Mouse (Mus musculus) stomach, postnatal 0 days (tissue): ENCODE results near the gene Foxg1.

ENCODE experiments used
- CTCF ChIP-seq: IDR thresholded peaks from 2 replicates; pipeline ENCODE4 v1.5.1; 2016; ENCODE audit warnings: antibody characterized with exemption, low read depth, mild to moderate bottlenecking, moderate library complexity
- EP300 ChIP-seq: optimal IDR thresholded peaks from 2 replicates; pipeline ENCODE3; 2016; ENCODE audit warnings: antibody characterized with exemption

DNA sequence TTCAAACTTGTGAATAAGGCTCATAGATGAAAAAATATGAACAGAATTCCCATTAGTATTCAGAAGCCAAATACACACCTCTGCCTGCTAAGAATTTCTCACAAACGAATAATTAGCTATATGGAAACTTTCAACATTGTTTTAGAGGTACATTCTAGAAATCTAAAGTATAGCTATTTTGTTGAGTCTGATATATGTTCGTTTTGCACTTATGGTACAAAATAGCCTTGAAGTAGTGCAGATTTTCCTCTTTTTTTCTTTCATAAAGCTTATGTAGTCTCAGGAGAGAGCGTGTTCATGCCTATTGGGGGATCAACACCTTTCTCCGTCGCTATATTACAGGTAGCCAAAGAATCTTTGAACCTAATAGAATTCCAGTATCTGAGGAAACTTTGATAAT is 10.4 kb downstream of the Foxg1 start:
- no peak for TF ChIP-seq CTCF
- TF ChIP-seq EP300 = no peak
